Mouse (Mus musculus) erythroblast, embryonic 14.5 days (primary cell): Measurements from ENCODE around the gene Rnf11. TPM values are rescaled to one million over a fixed set of nuclear protein-coding genes. Genes with fewer than 3 reads are reported as not detected.

Experiments used
- H3K27me3 ChIP-seq: 2 replicates; pipeline ENCODE4 v1.6.1; 2012; ENCODE audit warnings: inconsistent platforms; ENCODE audit not compliant: control insufficient read depth
- H3K36me3 ChIP-seq: 2 replicates; pipeline ENCODE4 v1.6.1; 2012; ENCODE audit warnings: mild to moderate bottlenecking, inconsistent platforms; ENCODE audit not compliant: control insufficient read depth
- H3K4me1 ChIP-seq: 2 replicates; pipeline ENCODE4 v1.6.1; 2012; ENCODE audit warnings: inconsistent platforms; ENCODE audit not compliant: control insufficient read depth
- H3K4me3 ChIP-seq: replicated peaks from 2 replicates; pipeline ENCODE3; 2012; ENCODE audit warnings: moderate library complexity, mild to moderate bottlenecking, inconsistent platforms
- H3K9me3 ChIP-seq: 2 replicates; pipeline ENCODE4 v1.6.1; 2012; ENCODE audit warnings: low read length, inconsistent platforms, mixed read lengths; ENCODE audit not compliant: control insufficient read depth
- GATA1 ChIP-seq: IDR thresholded peaks from 2 replicates; pipeline ENCODE4 v1.6.1; 2012; ENCODE audit warnings: low read length, inconsistent platforms, mixed read lengths
- TAL1 ChIP-seq: IDR thresholded peaks from 3 replicates; pipeline ENCODE4 v1.6.1; 2012; ENCODE audit warnings: low read length, inconsistent platforms, mixed read lengths
- polyA plus RNA-seq: library from polyadenylated mRNA; stranded (reverse); fragments of >175 nt; gene quantifications from 2 replicates; pipeline ENCODE4 v1.2.3, GENCODE M21; 2012

The Rnf11 gene
- polyA plus RNA-seq, 1 experiment, result 23.6 TPM

DNA sequence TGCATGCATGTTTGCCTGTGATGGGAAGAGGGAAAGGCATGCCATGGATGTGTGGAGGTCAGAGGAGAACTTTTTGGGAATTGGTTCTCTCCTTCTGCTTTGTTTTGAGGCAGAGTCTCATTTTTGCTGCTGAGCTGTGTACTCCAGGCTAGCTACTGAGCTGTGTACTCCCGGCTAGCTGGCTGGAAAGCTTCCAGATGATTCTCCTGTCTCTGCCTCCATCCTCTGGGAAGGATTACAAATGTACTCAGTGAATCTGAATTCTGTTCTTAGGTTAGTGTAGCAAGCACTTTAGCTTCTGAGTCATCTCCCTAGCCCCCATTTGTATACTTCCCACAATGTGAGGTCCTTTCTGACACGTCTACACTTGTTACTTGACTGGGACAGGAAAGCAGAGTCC, 61.1 kb downstream of the Rnf11 start:
- Histone ChIP-seq H3K27me3 (peaks cover 1% of the 10 kb centered on the region; the same call in 1 of the 2 replicates), H3K4me1 (peaks cover 40% of the 10 kb centered on the region), H3K9me3 (no peaks in the 10 kb centered on the region), H3K4me3 (no peak overlapping the region), H3K36me3 (peaks cover 73% of the 10 kb centered on the region)
- TF ChIP-seq GATA1, result no peak
- TF ChIP-seq TAL1, result no peak

DNA sequence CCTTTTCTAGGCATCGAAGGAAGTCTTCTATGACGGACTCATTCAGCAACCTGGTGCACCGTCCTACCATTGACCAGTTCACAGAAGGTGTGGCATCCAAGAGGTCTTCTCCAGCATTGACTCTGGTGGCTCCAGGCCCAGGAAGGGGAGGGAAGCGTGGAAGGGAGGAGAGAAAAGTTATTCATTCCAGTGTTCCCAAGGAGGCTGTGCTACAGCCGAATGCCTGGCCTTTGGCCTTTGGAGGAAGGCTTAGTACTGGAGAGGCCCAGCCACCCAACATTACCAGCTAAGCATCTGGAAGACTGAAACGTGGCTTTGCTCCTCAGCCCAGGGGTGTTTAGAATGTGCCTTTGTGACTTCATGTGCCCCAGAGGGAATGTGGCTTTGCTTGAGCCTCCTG, 62.1 kb downstream of the Rnf11 start:
- H3K9me3 ChIP-seq, result no peaks in the 10 kb centered on the region
- H3K36me3 ChIP-seq, result peaks cover 72% of the 10 kb centered on the region
- peaks cover 49% of the 10 kb centered on the region for H3K4me1 ChIP-seq
- H3K27me3 ChIP-seq, result peaks cover 2% of the 10 kb centered on the region; the same call in 1 of the 2 replicates
- H3K4me3 ChIP-seq, result no peak overlapping the region
- TF ChIP-seq TAL1 (no peak), GATA1 (no peak)

DNA sequence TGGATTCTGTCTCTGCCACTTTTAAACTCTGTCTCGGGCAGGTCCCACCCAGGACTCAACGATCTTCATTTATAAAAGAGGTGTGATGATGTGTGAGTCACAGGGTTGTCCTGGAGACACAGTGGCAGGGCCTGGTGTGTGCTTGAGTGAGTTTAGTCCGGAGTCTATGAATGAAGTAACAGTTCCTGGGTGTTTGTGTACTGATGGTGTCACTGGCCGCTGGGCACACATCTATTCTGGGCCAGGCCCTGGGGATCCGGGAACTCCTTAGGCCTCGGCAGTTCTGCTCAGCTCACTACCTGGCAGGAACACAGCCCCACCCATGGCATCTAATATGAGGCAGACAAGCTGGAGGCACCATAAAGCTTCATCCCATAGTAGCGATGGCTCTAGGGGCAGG, 62.9 kb downstream of the Rnf11 start:
- Histone ChIP-seq H3K27me3 (peaks cover 2% of the 10 kb centered on the region; the same call in 1 of the 2 replicates), H3K36me3 (peaks cover 68% of the 10 kb centered on the region), H3K4me1 (peaks cover 52% of the 10 kb centered on the region), H3K9me3 (no peaks in the 10 kb centered on the region), H3K4me3 (no peak overlapping the region)
- no peak for TF ChIP-seq TAL1
- no peak for TF ChIP-seq GATA1

DNA sequence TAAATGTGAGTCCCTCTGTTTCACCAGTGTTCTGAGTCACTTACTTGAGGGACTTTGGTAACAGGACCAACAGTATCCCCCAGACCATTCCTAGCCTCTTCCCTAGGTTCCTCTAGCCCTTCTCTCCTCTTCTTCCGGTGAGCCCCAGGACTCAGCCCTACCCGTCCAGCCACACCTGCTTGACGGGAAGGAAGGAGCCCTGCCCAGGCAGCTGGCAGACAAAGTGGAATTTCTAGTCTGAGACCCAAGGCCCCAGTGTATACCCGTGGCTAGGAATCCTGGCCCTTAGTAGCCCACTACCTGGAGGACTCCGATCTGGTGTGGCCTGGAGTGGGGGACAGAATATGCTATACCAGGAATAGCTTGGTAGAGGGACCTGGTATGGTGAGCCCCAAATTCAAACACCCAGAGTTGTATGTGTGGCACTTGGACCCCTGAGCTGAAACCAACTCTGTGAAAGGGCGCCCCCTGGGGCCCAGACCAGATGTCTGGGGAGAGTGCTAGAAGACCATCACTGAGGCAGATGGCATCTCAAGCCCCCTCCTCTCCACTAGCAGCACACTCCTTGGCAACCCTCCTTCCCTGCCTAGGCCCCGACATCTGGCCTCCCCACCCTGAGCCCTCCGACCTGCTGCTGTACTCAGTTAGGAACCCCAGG, 64.3 kb downstream of the Rnf11 start:
- peaks cover 69% of the 10 kb centered on the region for H3K36me3 ChIP-seq
- peaks cover 51% of the 10 kb centered on the region for H3K4me1 ChIP-seq
- peaks cover 2% of the 10 kb centered on the region; the same call in 1 of the 2 replicates for H3K27me3 ChIP-seq
- H3K4me3 ChIP-seq, result no peak overlapping the region
- no peaks in the 10 kb centered on the region for H3K9me3 ChIP-seq
- TF ChIP-seq TAL1, result no peak
- no peak for TF ChIP-seq GATA1

DNA sequence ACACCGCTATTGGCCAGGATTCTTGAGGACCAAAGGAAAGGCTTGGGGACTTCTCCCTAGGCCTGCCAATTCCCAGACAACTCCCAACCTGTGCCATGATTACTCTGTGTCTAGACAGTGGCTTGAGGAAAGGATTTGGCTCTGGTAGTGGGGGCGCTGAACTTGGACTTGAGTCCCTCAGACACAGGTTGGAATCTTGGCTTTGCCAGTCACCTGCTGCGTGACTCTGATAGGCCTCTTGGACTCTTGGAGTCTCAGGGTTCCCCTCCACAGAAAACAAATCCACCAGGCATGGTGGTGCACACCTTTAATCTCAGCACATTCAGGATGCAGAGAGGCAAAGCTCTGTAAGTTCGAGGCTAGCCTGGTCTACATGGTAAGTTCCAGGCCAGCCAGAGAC, 65.0 kb downstream of the Rnf11 start:
- Histone ChIP-seq H3K4me1 (peaks cover 56% of the 10 kb centered on the region), H3K36me3 (peaks cover 69% of the 10 kb centered on the region), H3K27me3 (peaks cover 2% of the 10 kb centered on the region; the same call in 1 of the 2 replicates), H3K9me3 (no peaks in the 10 kb centered on the region), H3K4me3 (no peak overlapping the region)
- TF ChIP-seq TAL1 (no peak), GATA1 (no peak)

DNA sequence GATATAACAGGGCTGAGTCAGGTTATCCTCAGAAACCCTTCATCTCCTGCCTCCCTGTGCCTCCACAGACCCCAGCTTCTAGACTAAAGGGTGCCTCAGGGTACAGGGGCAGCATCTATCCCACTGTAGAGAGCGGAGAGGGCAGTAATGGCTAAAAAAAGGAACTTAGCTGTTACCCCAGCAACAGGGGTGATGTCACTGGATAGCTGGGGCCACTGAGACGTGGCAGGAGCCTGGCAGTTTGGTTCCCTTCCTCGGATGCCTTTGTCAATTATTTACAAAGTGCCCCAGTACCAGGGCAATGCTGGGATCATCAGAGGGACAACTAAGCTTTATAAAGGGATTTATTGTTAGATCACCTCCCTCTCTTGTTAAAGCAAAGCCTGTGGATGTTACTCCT, 65.5 kb downstream of the Rnf11 start:
- TF ChIP-seq GATA1 (no peak), TAL1 (no peak)
- H3K9me3 ChIP-seq, result no peaks in the 10 kb centered on the region
- H3K27me3 ChIP-seq, result peaks cover 2% of the 10 kb centered on the region; the same call in 1 of the 2 replicates
- H3K36me3 ChIP-seq, result peaks cover 67% of the 10 kb centered on the region
- peaks cover 61% of the 10 kb centered on the region for H3K4me1 ChIP-seq
- H3K4me3 ChIP-seq, result no peak overlapping the region

DNA sequence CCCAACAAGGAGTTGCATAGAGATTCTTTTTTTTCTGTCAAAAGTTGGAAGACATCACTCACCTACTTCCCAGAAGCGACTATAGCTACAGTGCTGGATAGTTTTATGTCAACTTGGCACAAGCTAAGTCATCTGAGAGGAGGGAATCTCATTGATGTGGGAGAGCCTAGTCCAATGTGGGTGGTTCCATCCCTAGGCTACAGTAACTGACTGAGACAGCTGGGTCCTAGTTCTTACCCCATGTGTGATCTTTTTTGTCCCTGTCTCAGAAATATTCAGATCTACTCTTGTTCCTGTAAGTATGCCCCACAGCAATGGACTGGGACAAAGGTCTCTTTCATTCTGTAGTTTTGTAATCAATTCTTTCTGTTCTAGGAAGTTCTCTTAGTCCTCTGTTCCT, 66.5 kb downstream of the Rnf11 start:
- TF ChIP-seq GATA1 (no peak), TAL1 (no peak)
- Histone ChIP-seq H3K4me3 (no peak overlapping the region), H3K27me3 (0 out of 2 replicates have a peak, but pooled peaks cover 2% of the 10 kb centered on the region), H3K9me3 (no peaks in the 10 kb centered on the region), H3K4me1 (peaks cover 68% of the 10 kb centered on the region), H3K36me3 (peaks cover 67% of the 10 kb centered on the region)

DNA sequence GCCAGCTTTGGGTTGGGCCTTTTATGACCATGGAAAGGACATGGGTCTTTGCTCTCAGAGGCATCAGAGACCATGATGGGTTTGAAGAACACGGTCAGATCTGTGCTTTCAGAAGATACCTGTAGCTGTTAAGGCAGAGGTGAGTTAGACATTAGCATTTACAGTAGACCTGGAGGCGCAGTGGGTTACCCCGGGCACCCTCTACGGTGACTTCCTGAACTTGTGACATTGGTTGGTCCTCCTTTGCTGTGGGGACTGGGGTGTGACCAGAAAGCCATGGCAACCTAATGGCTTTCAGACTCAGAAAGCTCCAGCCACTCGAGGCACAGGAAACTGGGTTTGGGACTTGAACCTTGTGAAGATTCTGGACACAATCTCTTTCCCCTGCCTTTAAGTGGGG, 72.3 kb downstream of the Rnf11 start:
- H3K4me1 ChIP-seq, result peaks cover 90% of the 10 kb centered on the region
- no peaks in the 10 kb centered on the region for H3K9me3 ChIP-seq
- H3K4me3 ChIP-seq, result peak overlapping the region; percentile 58
- TF ChIP-seq GATA1, result no peak
- TF ChIP-seq TAL1, result no peak
- no peaks in the 10 kb centered on the region for H3K27me3 ChIP-seq
- peaks cover 63% of the 10 kb centered on the region for H3K36me3 ChIP-seq

DNA sequence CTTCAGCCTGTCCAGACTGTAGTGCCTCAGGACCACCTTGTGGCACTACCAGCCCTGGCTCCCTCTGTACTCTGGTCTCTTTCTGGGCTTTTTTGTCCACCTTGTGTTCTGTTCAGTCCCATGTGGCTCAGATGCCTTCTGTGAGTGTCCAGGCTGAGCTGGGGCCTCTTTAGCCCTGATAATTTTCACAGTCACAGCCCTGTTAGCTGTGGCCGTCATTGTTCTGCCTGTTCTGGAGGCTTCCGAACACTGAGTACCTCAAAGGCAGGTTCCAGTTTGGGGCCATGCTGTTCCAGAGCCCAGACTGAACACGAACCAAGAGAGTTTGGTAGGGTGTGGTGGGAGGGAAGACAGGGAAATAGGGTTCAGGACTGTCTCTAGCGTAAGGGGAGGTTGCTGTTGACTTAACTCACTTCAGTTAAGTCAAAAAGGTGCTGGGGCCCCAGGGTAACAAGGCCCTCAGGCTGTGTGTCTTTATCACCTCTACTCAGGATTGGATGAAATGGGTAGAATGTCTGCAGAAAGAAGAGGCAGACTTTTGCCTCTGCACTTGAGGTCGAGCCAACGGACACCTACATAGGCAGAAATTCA, 73.1 kb downstream of the Rnf11 start:
- peaks cover 92% of the 10 kb centered on the region for H3K4me1 ChIP-seq
- H3K4me3 ChIP-seq, result peak overlapping the region; percentile 58
- H3K27me3 ChIP-seq, result no peaks in the 10 kb centered on the region

More for the DNA sequence above, 73.1 kb downstream of the Rnf11 start:
- H3K36me3 ChIP-seq, result peaks cover 63% of the 10 kb centered on the region
- TF ChIP-seq TAL1, result no peak
- TF ChIP-seq GATA1, result no peak
- no peaks in the 10 kb centered on the region for H3K9me3 ChIP-seq
